Mouse (Mus musculus) embryonic facial prominence, embryonic 12.5 days (tissue): ENCODE data around the gene Gjc1. TPM values are rescaled to one million over a fixed set of nuclear protein-coding genes. Genes with fewer than 3 reads are reported as not detected.

Experiments used
- ATAC-seq: fragments of 200-750 bp; cut with Nextera tagmentation; 2 replicates; pipeline ENCODE4 v1.8.0; 2017; ENCODE audit not compliant: insufficient number of reproducible peaks, insufficient read depth, low FRiP score, low TSS enrichment
- H3K27ac ChIP-seq: fragments of 300-500 bp; sonication (generic); 2 replicates; pipeline ENCODE4 v1.5.1; 2016; ENCODE audit warnings: mild to moderate bottlenecking
- H3K27me3 ChIP-seq: fragments of 300-500 bp; sonication (generic); 2 replicates; pipeline ENCODE4 v1.6.1; 2016; ENCODE audit warnings: mild to moderate bottlenecking, moderate library complexity
- H3K36me3 ChIP-seq: fragments of 300-500 bp; sonication (generic); 2 replicates; pipeline ENCODE4 v1.6.1; 2016; ENCODE audit warnings: mild to moderate bottlenecking
- H3K4me1 ChIP-seq: fragments of 300-500 bp; sonication (generic); 2 replicates; pipeline ENCODE4 v1.6.1; 2016
- H3K4me2 ChIP-seq: fragments of 300-500 bp; sonication (generic); replicated peaks from 2 replicates; pipeline ENCODE4 v1.6.1; 2016; ENCODE audit warnings: mild to moderate bottlenecking, moderate library complexity
- H3K4me3 ChIP-seq: fragments of 300-500 bp; sonication (generic); 2 replicates; pipeline ENCODE4 v1.5.1; 2016; ENCODE audit warnings: mild to moderate bottlenecking
- H3K9ac ChIP-seq: fragments of 300-500 bp; sonication (generic); 2 replicates; pipeline ENCODE4 v1.6.1; 2016; ENCODE audit warnings: mild to moderate bottlenecking, moderate library complexity
- H3K9me3 ChIP-seq: fragments of 300-500 bp; sonication (generic); 2 replicates; pipeline ENCODE4 v1.6.1; 2016; ENCODE audit warnings: mild to moderate bottlenecking, moderate library complexity
- WGBS: fragments of 180-500 bp; shearing (Covaris S2); methylation state at CpG from one replicate; pipeline ENCODE4 v1.1.7; 2016; 5-methylcytosine and 5-hydroxymethylcytosine counted together
- polyA plus RNA-seq: library from polyadenylated mRNA; unstranded; fragments of >200 nt; fragmentation: Nextera tagmentation; extraction: Ambion mirVana; gene quantifications from 2 replicates; pipeline ENCODE4 v1.2.1, GENCODE M21; 2016

Gjc1 gene
- polyA plus RNA-seq, 1 experiment from 2014 or later = 105 TPM

- Histone ChIP-seq H3K4me3 (0 out of 2 replicates have a peak overlapping the region, but pooled peaks have one; percentile 4), H3K4me1 (peaks cover 17% of the 10 kb centered on the region), H3K4me2 (peak overlapping the region; percentile 34), H3K9me3 (no peaks in the 10 kb centered on the region), H3K36me3 (no peaks in the 10 kb centered on the region), H3K27me3 (no peaks in the 10 kb centered on the region), H3K27ac (peak overlapping the region; percentile 12; the same call in 1 of the 2 replicates), H3K9ac (no peak overlapping the region)
- no peak for ATAC-seq
- 38% methylated on average over 4 of the region's 4 CpGs for WGBS
Observed at GRCm38 (mm10) chr11:102754416-102754815, 65.1 kb downstream of the Gjc1 start.

GRCm38 (mm10) chr11:102753591-102754324, 65.7 kb downstream of the Gjc1 start:
- H3K4me2 ChIP-seq = peak overlapping the region; percentile 34
- peak overlapping the region; percentile 12; the same call in 1 of the 2 replicates for H3K27ac ChIP-seq
- 40% methylated on average over 18 of the region's 18 CpGs for WGBS
- no peaks in the 10 kb centered on the region for H3K9me3 ChIP-seq
- 0 out of 2 replicates have a peak overlapping the region, but pooled peaks have one; percentile 4 for H3K4me3 ChIP-seq
- H3K4me1 ChIP-seq = peaks cover 17% of the 10 kb centered on the region
- no peak overlapping the region for H3K9ac ChIP-seq
- peak; percentile 31; the same call in 1 of the 2 replicates for ATAC-seq
- H3K27me3 ChIP-seq = no peaks in the 10 kb centered on the region
- H3K36me3 ChIP-seq = no peaks in the 10 kb centered on the region

GRCm38 (mm10) chr11:102752896-102753590, 66.5 kb downstream of the Gjc1 start:
- Histone ChIP-seq H3K27ac (0 out of 2 replicates have a peak overlapping the region, but pooled peaks have one; percentile 12), H3K9ac (no peak overlapping the region), H3K36me3 (no peaks in the 10 kb centered on the region), H3K4me1 (peaks cover 17% of the 10 kb centered on the region), H3K9me3 (no peaks in the 10 kb centered on the region), H3K4me3 (no peak overlapping the region), H3K27me3 (no peaks in the 10 kb centered on the region), H3K4me2 (no peak overlapping the region)
- WGBS = 66% methylated on average over 13 of the region's 13 CpGs
- no peak; the same call in 1 of the 2 replicates for ATAC-seq

- Histone ChIP-seq H3K27ac (no peak overlapping the region), H3K9ac (no peak overlapping the region), H3K4me3 (no peak overlapping the region), H3K36me3 (no peaks in the 10 kb centered on the region), H3K4me1 (peaks cover 14% of the 10 kb centered on the region), H3K4me2 (no peak overlapping the region), H3K27me3 (no peaks in the 10 kb centered on the region), H3K9me3 (no peaks in the 10 kb centered on the region)
- 63% methylated on average over 2 of the region's 2 CpGs for WGBS
- ATAC-seq = no peak
Observed at GRCm38 (mm10) chr11:102749712-102750111, 69.8 kb downstream of the Gjc1 start.

Other genes with a start within 250 kb of the Gjc1 start
- gene Gm11627, start 240.2 kb downstream of the Gjc1 start, polyA plus RNA-seq = 11.8 and 12.3 TPM in 2 replicates
- gene Fzd2, start 215.3 kb downstream of the Gjc1 start, polyA plus RNA-seq = 93.6 and 97.8 TPM in 2 replicates
- gene Meioc, start 156.0 kb downstream of the Gjc1 start, polyA plus RNA-seq = 0.65 and 1.3 TPM in 2 replicates
- gene Ccdc43, start 121.9 kb downstream of the Gjc1 start, polyA plus RNA-seq = 49.3 and 52.1 TPM in 2 replicates
- gene Adam11, start 58.3 kb downstream of the Gjc1 start, polyA plus RNA-seq = 23.2 and 25.0 TPM in 2 replicates
- not detected in 2 replicates for gene Higd1b, start 16.1 kb upstream of the Gjc1 start, polyA plus RNA-seq
- gene Eftud2, start 61.3 kb upstream of the Gjc1 start, polyA plus RNA-seq = 233 and 246 TPM in 2 replicates
- gene Ccdc103, start 61.5 kb upstream of the Gjc1 start, polyA plus RNA-seq = 1.0 and 1.7 TPM in 2 replicates
- 0.14 TPM in 1 of 2 replicates, not detected in the other for gene Fam187a, start 65.5 kb upstream of the Gjc1 start, polyA plus RNA-seq
- 0.29 and 0.41 TPM in 2 replicates for gene Gfap, start 81.2 kb upstream of the Gjc1 start, polyA plus RNA-seq
- 10.3 and 10.6 TPM in 2 replicates for gene Kif18b, start 105.4 kb upstream of the Gjc1 start, polyA plus RNA-seq
- gene C1ql1, start 127.0 kb upstream of the Gjc1 start, polyA plus RNA-seq = 3.7 and 3.9 TPM in 2 replicates
- gene Nmt1, start 208.5 kb upstream of the Gjc1 start, polyA plus RNA-seq = 45.7 and 50.8 TPM in 2 replicates
- 170 and 174 TPM in 2 replicates for gene Dcakd, start 208.6 kb upstream of the Gjc1 start, polyA plus RNA-seq